Mouse (Mus musculus): Measurements from ENCODE around the gene Aph1a. TPM values are rescaled to one million over a fixed set of nuclear protein-coding genes. Genes with fewer than 3 reads are reported as not detected.

The Aph1a gene
- total and polyA plus RNA-seq, 2 experiments = 36.2 to 255 TPM

DNA sequence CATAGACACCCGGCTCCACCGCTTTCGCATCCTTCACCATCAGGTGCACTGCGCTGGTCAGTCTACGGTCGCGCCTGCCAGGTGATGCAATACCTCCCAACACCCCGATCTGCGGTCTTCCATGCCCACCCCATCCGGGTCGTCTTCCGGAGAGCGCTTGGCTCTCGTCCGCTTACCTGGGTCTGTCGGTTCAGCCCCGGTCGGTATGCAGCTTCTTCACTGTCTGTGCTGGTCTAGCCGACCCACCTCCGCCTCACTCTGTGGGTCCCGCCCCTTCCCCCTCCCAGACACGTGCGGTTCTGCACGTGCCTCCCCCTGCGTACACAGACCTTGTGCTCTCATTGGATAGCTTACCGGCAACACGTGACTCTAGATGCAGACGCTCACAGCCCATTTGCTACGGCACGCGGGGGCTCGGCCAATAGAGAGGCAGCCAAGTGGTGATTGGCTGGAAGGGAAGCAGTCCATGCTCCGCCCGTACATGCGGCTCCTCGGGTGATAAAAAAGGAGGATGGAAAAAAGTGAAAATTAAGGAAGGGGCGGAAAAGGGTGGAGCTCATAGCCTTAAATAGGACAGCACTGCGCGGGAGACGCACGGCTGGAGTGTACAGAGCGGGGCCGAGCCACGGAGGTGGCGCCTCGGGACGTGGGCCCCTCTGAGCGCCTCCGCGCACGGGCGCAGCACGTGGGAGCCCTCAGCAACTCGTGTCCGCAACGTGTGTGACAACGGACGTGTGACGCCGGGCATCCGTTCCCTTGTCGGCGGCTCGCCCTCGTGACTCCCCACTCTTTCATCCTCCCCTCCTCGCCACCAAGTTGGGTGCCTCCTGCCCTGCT is 11.6 kb upstream of the Aph1a start, which contains the start of gene Ciart:
Gene Ciart (minus strand): TSS at position 273 of the 837 bp plus-strand sequence.
- TF ChIP-seq CTCF (IDR thresholded peaks at IDR 0.05; ENCODE audit: low read depth, low read length) = no peak
- TF ChIP-seq POLR2A (IDR thresholded peaks at IDR 0.05; ENCODE audit: extremely low read depth, insufficient read depth, low read length) = peak; percentile 93
- H3K4me1 ChIP-seq (ENCODE audit: control insufficient read depth, insufficient read depth, low read length) = peaks cover 15% of the 10 kb centered on the region
- H3K27me3 ChIP-seq (ENCODE audit: control insufficient read depth, insufficient read depth, low read length) = no peaks in the 10 kb centered on the region
- H3K4me3 ChIP-seq (ENCODE audit: insufficient read depth, low read depth, low read length) = peak within 1 kb of the TSS; percentile 69
- peak within 1 kb of the TSS; percentile 79 for H3K27ac ChIP-seq (replicated peaks; ENCODE audit: insufficient read depth, low read depth, low read length)
- under 1% methylated on average over 66 of the region's 66 CpGs for WGBS
- peaks cover 5% of the 10 kb centered on the region; the same call in 1 of the 2 replicates for H3K36me3 ChIP-seq (ENCODE audit: control insufficient read depth, insufficient read depth, low read length)
- H3K9ac ChIP-seq (ENCODE audit: low read depth, low read length) = peak within 1 kb of the TSS; percentile 76
- peak; percentile 96 for DNase-seq (ENCODE audit: extremely low read depth, low read depth, low spot score)
- no peaks in the 10 kb centered on the region for H3K79me2 ChIP-seq (ENCODE audit: control insufficient read depth, insufficient read depth, low read length)

GRCm38 (mm10) chr3:95882816-95883425 is 10.8 kb upstream of the Aph1a start:
- DNase-seq (ENCODE audit: extremely low read depth, low read depth, low spot score) = peak; percentile 60
- peaks cover 19% of the 10 kb centered on the region for H3K4me1 ChIP-seq (ENCODE audit: control insufficient read depth, insufficient read depth, low read length)
- H3K36me3 ChIP-seq (ENCODE audit: control insufficient read depth, insufficient read depth, low read length) = peaks cover 5% of the 10 kb centered on the region; the same call in 1 of the 2 replicates
- no peaks in the 10 kb centered on the region for H3K79me2 ChIP-seq (ENCODE audit: control insufficient read depth, insufficient read depth, low read length)
- H3K9ac ChIP-seq (ENCODE audit: low read depth, low read length) = peak overlapping the region; percentile 76
- 1% methylated on average over 24 of the region's 24 CpGs for WGBS
- no peaks in the 10 kb centered on the region for H3K27me3 ChIP-seq (ENCODE audit: control insufficient read depth, insufficient read depth, low read length)
- TF ChIP-seq POLR2A (IDR thresholded peaks at IDR 0.05; ENCODE audit: extremely low read depth, insufficient read depth, low read length) (no peak), CTCF (IDR thresholded peaks at IDR 0.05; ENCODE audit: low read depth, low read length) (peak; percentile 64)
- peak overlapping the region; percentile 57 for H3K4me3 ChIP-seq (ENCODE audit: insufficient read depth, low read depth, low read length)
- H3K27ac ChIP-seq (replicated peaks; ENCODE audit: insufficient read depth, low read depth, low read length) = peak overlapping the region; percentile 79

- Histone ChIP-seq H3K4me3 (ENCODE audit: insufficient read depth, low read depth, low read length) (no peak overlapping the region), H3K36me3 (ENCODE audit: control insufficient read depth, insufficient read depth, low read length) (peaks cover 5% of the 10 kb centered on the region; the same call in 1 of the 2 replicates), H3K27me3 (ENCODE audit: control insufficient read depth, insufficient read depth, low read length) (no peaks in the 10 kb centered on the region), H3K9ac (ENCODE audit: low read depth, low read length) (no peak overlapping the region), H3K4me1 (ENCODE audit: control insufficient read depth, insufficient read depth, low read length) (peaks cover 13% of the 10 kb centered on the region), H3K79me2 (ENCODE audit: control insufficient read depth, insufficient read depth, low read length) (no peaks in the 10 kb centered on the region), H3K27ac (replicated peaks; ENCODE audit: insufficient read depth, low read depth, low read length) (peak overlapping the region; percentile 38)
- no peak for TF ChIP-seq CTCF (IDR thresholded peaks at IDR 0.05; ENCODE audit: low read depth, low read length)
- no peak for TF ChIP-seq POLR2A (IDR thresholded peaks at IDR 0.05; ENCODE audit: extremely low read depth, insufficient read depth, low read length)
- peak; percentile 86 for DNase-seq (ENCODE audit: extremely low read depth, low read depth, low spot score)
- 49% methylated on average over 5 of the region's 5 CpGs for WGBS
Measured at GRCm38 (mm10) chr3:95884400-95884799, 9.4 kb upstream of the Aph1a start.

- peaks cover 16% of the 10 kb centered on the region for H3K4me1 ChIP-seq (ENCODE audit: control insufficient read depth, insufficient read depth, low read length)
- no peaks in the 10 kb centered on the region for H3K79me2 ChIP-seq (ENCODE audit: control insufficient read depth, insufficient read depth, low read length)
- no peak overlapping the region for H3K4me3 ChIP-seq (ENCODE audit: insufficient read depth, low read depth, low read length)
- TF ChIP-seq POLR2A (IDR thresholded peaks at IDR 0.05; ENCODE audit: extremely low read depth, insufficient read depth, low read length) = 0 out of 2 replicates have a peak, but pooled peaks have one; percentile 9
- TF ChIP-seq CTCF (IDR thresholded peaks at IDR 0.05; ENCODE audit: low read depth, low read length) = no peak
- H3K27me3 ChIP-seq (ENCODE audit: control insufficient read depth, insufficient read depth, low read length) = no peaks in the 10 kb centered on the region
- peak overlapping the region; percentile 43; the same call in 1 of the 2 replicates for H3K27ac ChIP-seq (replicated peaks; ENCODE audit: insufficient read depth, low read depth, low read length)
- peak; percentile 82 for DNase-seq (ENCODE audit: extremely low read depth, low read depth, low spot score)
- H3K36me3 ChIP-seq (ENCODE audit: control insufficient read depth, insufficient read depth, low read length) = no peaks in the 10 kb centered on the region
- no peak overlapping the region for H3K9ac ChIP-seq (ENCODE audit: low read depth, low read length)
- 53% methylated on average over 4 of the region's 4 CpGs for WGBS
Measured at GRCm38 (mm10) chr3:95887596-95887995, 6.2 kb upstream of the Aph1a start.

DNA sequence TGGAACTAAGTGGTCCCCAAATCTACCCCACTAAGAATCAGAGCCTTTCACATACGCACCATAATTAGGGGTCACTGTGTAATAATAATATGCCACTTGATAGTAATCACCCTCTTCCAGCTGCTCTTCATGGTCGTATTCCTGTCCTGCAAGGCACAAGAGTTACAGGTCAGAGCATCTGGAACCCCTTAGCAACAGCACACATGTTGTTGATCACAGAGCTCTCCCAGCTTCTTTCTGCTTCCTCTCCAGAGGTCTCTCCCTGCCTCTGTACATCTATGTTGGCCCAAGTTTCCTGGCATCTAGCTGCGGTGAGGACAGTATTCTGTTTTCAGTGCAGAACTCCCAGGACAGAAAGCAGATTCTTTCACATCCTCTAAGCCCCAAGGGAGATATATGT is 4.1 kb upstream of the Aph1a start:
- Histone ChIP-seq H3K4me1 (ENCODE audit: control insufficient read depth, insufficient read depth, low read length) (peaks cover 12% of the 10 kb centered on the region), H3K27me3 (ENCODE audit: control insufficient read depth, insufficient read depth, low read length) (no peaks in the 10 kb centered on the region), H3K36me3 (ENCODE audit: control insufficient read depth, insufficient read depth, low read length) (no peaks in the 10 kb centered on the region), H3K79me2 (ENCODE audit: control insufficient read depth, insufficient read depth, low read length) (no peaks in the 10 kb centered on the region), H3K9ac (ENCODE audit: low read depth, low read length) (no peak overlapping the region), H3K4me3 (ENCODE audit: insufficient read depth, low read depth, low read length) (no peak overlapping the region), H3K27ac (replicated peaks; ENCODE audit: insufficient read depth, low read depth, low read length) (no peak overlapping the region)
- WGBS = 82% methylated on average over 3 of the region's 3 CpGs
- no peak for TF ChIP-seq CTCF (IDR thresholded peaks at IDR 0.05; ENCODE audit: low read depth, low read length)
- no peak for DNase-seq (ENCODE audit: extremely low read depth, low read depth, low spot score)
